Mouse (Mus musculus): Measurements from ENCODE around the gene Fhit. TPM values are rescaled to one million over a fixed set of nuclear protein-coding genes. Genes with fewer than 3 reads are reported as not detected.

Fhit gene
- polyA plus RNA-seq, 1 experiment from 2014 or later = 8.0 TPM

- H3K27me3 ChIP-seq = no peaks in the 10 kb centered on the region
- WGBS = 75% methylated on average over 7 of the region's 7 CpGs
- no peak for ATAC-seq (ENCODE audit: low FRiP score)
- no peak overlapping the region for H3K27ac ChIP-seq
- no peak overlapping the region for H3K4me2 ChIP-seq
- H3K4me3 ChIP-seq = no peak overlapping the region
- peaks cover 11% of the 10 kb centered on the region; the same call in 1 of the 2 replicates for H3K4me1 ChIP-seq (replicated peaks)
- no peaks in the 10 kb centered on the region for H3K9me3 ChIP-seq
- H3K36me3 ChIP-seq = no peaks in the 10 kb centered on the region
- H3K9ac ChIP-seq = no peak overlapping the region
Measured at GRCm38 (mm10) chr14:9609120-9609519, 1552.7 kb downstream of the Fhit start.

DNA sequence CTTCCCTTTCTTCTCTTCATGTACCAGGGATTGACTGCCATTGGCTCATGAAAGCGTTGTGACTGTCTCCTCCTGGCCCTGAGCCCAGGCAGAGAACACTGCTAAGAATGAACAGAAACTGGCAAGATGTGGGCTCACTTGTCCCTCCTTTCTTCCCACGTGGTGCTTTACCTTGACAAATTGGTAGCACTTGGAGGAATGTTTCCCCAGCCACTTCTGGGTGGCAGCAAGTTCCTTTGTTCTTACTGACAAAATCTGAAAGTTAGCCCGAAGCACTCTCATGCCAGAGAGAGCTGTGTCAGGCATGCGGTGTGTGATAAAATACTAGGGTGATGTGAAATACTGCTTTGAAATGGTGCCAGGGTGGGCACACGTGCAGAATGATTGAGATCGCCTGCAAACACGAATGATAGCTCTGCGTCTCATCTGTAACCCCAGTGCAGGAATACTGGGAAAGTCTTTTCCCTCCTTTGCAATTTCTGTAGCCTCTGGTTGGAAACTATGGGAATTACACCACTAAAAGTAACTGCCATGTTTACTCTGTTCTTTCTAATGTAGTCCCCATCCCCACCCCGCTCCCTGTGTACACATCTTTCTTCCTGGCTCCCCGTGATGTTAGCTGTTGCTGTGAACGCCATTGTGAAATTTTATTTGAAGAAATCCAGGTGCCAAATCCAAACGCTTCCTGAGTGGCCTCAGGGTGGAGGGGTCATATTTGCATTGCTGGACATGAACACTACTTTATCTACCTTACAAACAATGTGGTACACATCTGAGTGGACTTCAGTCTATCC is 1555.1 kb downstream of the Fhit start:
- no peak overlapping the region for H3K4me2 ChIP-seq
- no peaks in the 10 kb centered on the region for H3K27me3 ChIP-seq
- peaks cover 11% of the 10 kb centered on the region; the same call in 1 of the 2 replicates for H3K4me1 ChIP-seq (replicated peaks)
- no peak overlapping the region for H3K27ac ChIP-seq
- no peak overlapping the region for H3K4me3 ChIP-seq
- peak; percentile 79 for ATAC-seq (ENCODE audit: low FRiP score)
- H3K9me3 ChIP-seq = no peaks in the 10 kb centered on the region
- no peaks in the 10 kb centered on the region for H3K36me3 ChIP-seq
- no peak overlapping the region for H3K9ac ChIP-seq
- WGBS = 62% methylated on average over 12 of the region's 12 CpGs

DNA sequence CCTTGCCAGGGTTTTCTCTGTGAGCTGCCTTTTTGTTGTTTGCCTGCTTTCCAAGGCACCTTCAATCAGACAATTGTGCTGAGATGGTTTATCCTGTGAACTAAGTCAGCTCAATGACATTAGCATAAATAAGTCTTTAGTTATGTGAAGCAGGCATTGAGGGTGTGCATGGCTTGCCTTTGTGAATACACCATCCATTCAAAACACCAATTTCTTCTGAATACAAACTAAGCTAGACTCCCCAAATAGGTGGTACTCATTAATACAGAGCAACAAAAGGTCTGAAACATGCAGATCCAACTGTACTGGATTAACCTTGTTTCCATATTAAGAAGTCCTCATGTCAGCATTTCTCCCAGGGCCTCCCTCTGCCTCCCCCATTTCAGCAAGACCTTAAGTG is 1561.6 kb downstream of the Fhit start:
- H3K4me1 ChIP-seq (replicated peaks) = peaks cover 10% of the 10 kb centered on the region
- H3K4me3 ChIP-seq = no peak overlapping the region
- no peaks in the 10 kb centered on the region for H3K27me3 ChIP-seq
- no peak for ATAC-seq (ENCODE audit: low FRiP score)
- H3K27ac ChIP-seq = no peak overlapping the region
- H3K36me3 ChIP-seq = no peaks in the 10 kb centered on the region
- no peak overlapping the region for H3K4me2 ChIP-seq
- no peaks in the 10 kb centered on the region for H3K9me3 ChIP-seq
- H3K9ac ChIP-seq = no peak overlapping the region

- Histone ChIP-seq H3K4me3 (no peak overlapping the region), H3K9me3 (no peaks in the 10 kb centered on the region), H3K27me3 (no peaks in the 10 kb centered on the region), H3K27ac (no peak overlapping the region), H3K4me2 (no peak overlapping the region), H3K36me3 (no peaks in the 10 kb centered on the region), H3K9ac (no peak overlapping the region), H3K4me1 (replicated peaks) (peaks cover 10% of the 10 kb centered on the region)
- 12% methylated on average over 5 of the region's 5 CpGs for WGBS
- ATAC-seq (ENCODE audit: low FRiP score) = peak; percentile 75
Measured at GRCm38 (mm10) chr14:9597460-9597977, 1564.3 kb downstream of the Fhit start.

GRCm38 (mm10) chr14:9589121-9589520 is 1572.7 kb downstream of the Fhit start:
- Histone ChIP-seq H3K9ac (no peak overlapping the region), H3K4me3 (no peak overlapping the region), H3K27ac (no peak overlapping the region), H3K4me2 (no peak overlapping the region), H3K36me3 (no peaks in the 10 kb centered on the region), H3K27me3 (no peaks in the 10 kb centered on the region), H3K9me3 (no peaks in the 10 kb centered on the region), H3K4me1 (replicated peaks) (no peaks in the 10 kb centered on the region)
- 96% methylated on average over 1 of the region's 1 CpGs for WGBS
- no peak for ATAC-seq (ENCODE audit: low FRiP score)

- no peak overlapping the region for H3K4me2 ChIP-seq
- H3K36me3 ChIP-seq = no peaks in the 10 kb centered on the region
- WGBS = 91% methylated on average over 4 of the region's 4 CpGs
- no peaks in the 10 kb centered on the region for H3K9me3 ChIP-seq
- no peak overlapping the region for H3K27ac ChIP-seq
- ATAC-seq (ENCODE audit: low FRiP score) = no peak
- no peak overlapping the region for H3K4me3 ChIP-seq
- H3K9ac ChIP-seq = no peak overlapping the region
- no peaks in the 10 kb centered on the region for H3K27me3 ChIP-seq
- no peaks in the 10 kb centered on the region for H3K4me1 ChIP-seq (replicated peaks)
Measured at GRCm38 (mm10) chr14:9587900-9588299, 1573.9 kb downstream of the Fhit start.

- no peak for ATAC-seq (ENCODE audit: low FRiP score)
- Histone ChIP-seq H3K9ac (no peak overlapping the region), H3K4me3 (no peak overlapping the region), H3K9me3 (no peaks in the 10 kb centered on the region), H3K27me3 (no peaks in the 10 kb centered on the region), H3K4me2 (no peak overlapping the region), H3K27ac (no peak overlapping the region), H3K36me3 (no peaks in the 10 kb centered on the region), H3K4me1 (replicated peaks) (no peaks in the 10 kb centered on the region)
- WGBS = 85% methylated on average over 8 of the region's 8 CpGs
Measured at GRCm38 (mm10) chr14:9583227-9584155, 1578.3 kb downstream of the Fhit start.

- 68% methylated on average over 5 of the region's 5 CpGs for whole genome bisulfite sequencing
- H3K27ac ChIP-seq = no peak overlapping the region
- no peak overlapping the region for H3K4me2 ChIP-seq
- H3K27me3 ChIP-seq = no peaks in the 10 kb centered on the region
- H3K4me3 ChIP-seq = no peak overlapping the region
- no peak overlapping the region for H3K9ac ChIP-seq
- H3K9me3 ChIP-seq = no peaks in the 10 kb centered on the region
- peaks cover 14% of the 10 kb centered on the region; the same call in 1 of the 2 replicates for H3K4me1 ChIP-seq (replicated peaks)
- no peaks in the 10 kb centered on the region for H3K36me3 ChIP-seq
- no peak for ATAC-seq (ENCODE audit: low FRiP score)
Measured at GRCm38 (mm10) chr14:9556333-9556732, 1605.5 kb downstream of the Fhit start.

- H3K9ac ChIP-seq = no peak overlapping the region
- H3K27ac ChIP-seq = no peak overlapping the region
- H3K4me2 ChIP-seq = no peak overlapping the region
- 57% methylated on average over 6 of the region's 6 CpGs for WGBS
- H3K36me3 ChIP-seq = no peaks in the 10 kb centered on the region
- H3K4me3 ChIP-seq = no peak overlapping the region
- H3K27me3 ChIP-seq = no peaks in the 10 kb centered on the region
- no peak for ATAC-seq (ENCODE audit: low FRiP score)
- no peaks in the 10 kb centered on the region for H3K9me3 ChIP-seq
- H3K4me1 ChIP-seq (replicated peaks) = peaks cover 14% of the 10 kb centered on the region; the same call in 1 of the 2 replicates
Measured at GRCm38 (mm10) chr14:9555807-9556206, 1606.0 kb downstream of the Fhit start.

DNA sequence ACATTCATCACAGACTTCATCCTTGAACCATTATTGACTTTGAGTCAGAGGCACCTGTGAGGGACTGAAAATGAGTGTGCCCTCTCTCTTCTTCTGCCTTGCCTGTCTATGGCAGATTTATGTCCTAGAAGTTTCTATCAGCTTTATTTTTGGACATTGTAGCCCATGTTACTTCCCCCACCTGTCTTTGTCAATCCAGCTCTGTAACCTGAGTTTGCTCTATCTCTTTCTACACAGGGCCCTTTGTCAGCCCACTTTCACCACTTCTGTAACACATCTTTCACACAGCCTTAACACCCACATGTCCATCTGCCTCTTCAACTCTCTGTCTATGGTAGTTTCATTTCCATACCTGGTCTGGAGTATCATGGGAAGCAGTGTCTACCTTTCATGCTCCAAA is 1609.7 kb downstream of the Fhit start:
- Histone ChIP-seq H3K36me3 (no peaks in the 10 kb centered on the region), H3K27me3 (no peaks in the 10 kb centered on the region), H3K9ac (no peak overlapping the region), H3K4me3 (no peak overlapping the region), H3K27ac (no peak overlapping the region), H3K4me2 (no peak overlapping the region), H3K9me3 (no peaks in the 10 kb centered on the region), H3K4me1 (replicated peaks) (peaks cover 14% of the 10 kb centered on the region; the same call in 1 of the 2 replicates)
- no peak for ATAC-seq (ENCODE audit: low FRiP score)

- Histone ChIP-seq H3K4me1 (replicated peaks) (no peaks in the 10 kb centered on the region), H3K9ac (no peak overlapping the region), H3K4me3 (no peak overlapping the region), H3K9me3 (no peaks in the 10 kb centered on the region), H3K27ac (no peak overlapping the region), H3K36me3 (no peaks in the 10 kb centered on the region), H3K4me2 (no peak overlapping the region), H3K27me3 (no peaks in the 10 kb centered on the region)
- no peak for ATAC-seq (ENCODE audit: low FRiP score)
- WGBS = 53% methylated on average over 1 of the region's 1 CpGs
Measured at GRCm38 (mm10) chr14:9547952-9548351, 1613.9 kb downstream of the Fhit start.

GRCm38 (mm10) chr14:9544364-9544763 is 1617.5 kb downstream of the Fhit start:
- no peaks in the 10 kb centered on the region for H3K4me1 ChIP-seq (replicated peaks)
- H3K27ac ChIP-seq = no peak overlapping the region
- no peak overlapping the region for H3K9ac ChIP-seq
- H3K27me3 ChIP-seq = no peaks in the 10 kb centered on the region
- no peaks in the 10 kb centered on the region for H3K9me3 ChIP-seq
- 70% methylated on average over 3 of the region's 3 CpGs for WGBS
- no peak overlapping the region for H3K4me2 ChIP-seq
- no peak for ATAC-seq (ENCODE audit: low FRiP score)
- H3K36me3 ChIP-seq = no peaks in the 10 kb centered on the region
- H3K4me3 ChIP-seq = no peak overlapping the region
